Mouse (Mus musculus) ES-Bruce4 (cell line): ENCODE measurements around the gene Celf5. TPM values are rescaled to one million over a fixed set of nuclear protein-coding genes. Genes with fewer than 3 reads are reported as not detected.

Source experiments
- H3K27ac ChIP-seq: 2 replicates; pipeline ENCODE4 v1.5.1; 2012; ENCODE audit warnings: low read length, inconsistent platforms; ENCODE audit not compliant: insufficient read depth
- H3K27me3 ChIP-seq: 2 replicates; pipeline ENCODE4 v1.6.1; 2012; ENCODE audit warnings: mild to moderate bottlenecking, low read length, inconsistent platforms; ENCODE audit not compliant: control insufficient read depth, poor library complexity, insufficient read depth, severe bottlenecking
- H3K36me3 ChIP-seq: 2 replicates; pipeline ENCODE4 v1.6.1; 2012; ENCODE audit warnings: inconsistent platforms, mild to moderate bottlenecking, low read length, moderate library complexity; ENCODE audit not compliant: control insufficient read depth, poor library complexity, insufficient read depth, severe bottlenecking
- H3K4me1 ChIP-seq: one replicate; pipeline ENCODE4 v1.8.1; 2011; ENCODE audit warnings: low read length; ENCODE audit not compliant: control insufficient read depth, insufficient read depth
- H3K4me3 ChIP-seq: 2 replicates; pipeline ENCODE4 v1.5.1; 2011; ENCODE audit warnings: low read depth, mild to moderate bottlenecking, low read length
- H3K9ac ChIP-seq: 2 replicates; pipeline ENCODE4 v1.6.1; 2012; ENCODE audit warnings: low read depth, mild to moderate bottlenecking, inconsistent platforms; ENCODE audit not compliant: poor library complexity, severe bottlenecking
- H3K9me3 ChIP-seq: replicated peaks from 2 replicates; pipeline ENCODE4 v1.6.1; 2012; ENCODE audit warnings: mild to moderate bottlenecking, low read length, inconsistent platforms; ENCODE audit not compliant: control insufficient read depth, poor library complexity, insufficient read depth, severe bottlenecking
- CTCF ChIP-seq: IDR thresholded peaks from one replicate; pipeline ENCODE4 v1.8.1; 2011; ENCODE audit warnings: low read depth, low read length
- EP300 ChIP-seq: IDR thresholded peaks from 2 replicates; pipeline ENCODE4 v1.6.1; 2011; ENCODE audit warnings: low read depth, low read length; ENCODE audit not compliant: insufficient read depth
- POLR2A ChIP-seq: IDR thresholded peaks from one replicate; pipeline ENCODE4 v1.8.1; 2011; ENCODE audit warnings: low read length; ENCODE audit not compliant: insufficient read depth
- polyA plus RNA-seq: library from polyadenylated mRNA; stranded (reverse); fragments of >200 nt; gene quantifications from 2 replicates; pipeline ENCODE4 v1.2.4, GENCODE M21; 2011; ENCODE audit warnings: low read depth; ENCODE audit not compliant: missing spikeins, insufficient read depth, insufficient read length

Gene Celf5
- polyA plus RNA-seq, 1 experiment, result 27.5 TPM

- no peaks in the 10 kb centered on the region for H3K27me3 ChIP-seq
- no peak overlapping the region for H3K27ac ChIP-seq
- H3K9ac ChIP-seq, result no peak overlapping the region
- TF ChIP-seq CTCF (no peak), POLR2A (no peak), EP300 (no peak)
- no peaks in the 10 kb centered on the region for H3K36me3 ChIP-seq
- peaks cover 3% of the 10 kb centered on the region for H3K4me1 ChIP-seq
- no peaks in the 10 kb centered on the region for H3K9me3 ChIP-seq
- no peak overlapping the region for H3K4me3 ChIP-seq
These were observed 37.5 kb upstream of the Celf5 start for GRCm38 (mm10) chr10:81519978-81520365.

- Histone ChIP-seq H3K9me3 (no peaks in the 10 kb centered on the region), H3K4me3 (no peak overlapping the region), H3K36me3 (no peaks in the 10 kb centered on the region), H3K27ac (no peak overlapping the region), H3K27me3 (no peaks in the 10 kb centered on the region), H3K9ac (no peak overlapping the region), H3K4me1 (peaks cover 2% of the 10 kb centered on the region)
- no peak for TF ChIP-seq CTCF
- TF ChIP-seq POLR2A, result no peak
- TF ChIP-seq EP300, result no peak
These were observed 36.9 kb upstream of the Celf5 start for GRCm38 (mm10) chr10:81519227-81519977.

- no peak for TF ChIP-seq POLR2A
- TF ChIP-seq EP300, result no peak
- TF ChIP-seq CTCF, result peak; percentile 47
These were observed 36.0 kb upstream of the Celf5 start for GRCm38 (mm10) chr10:81518546-81518945.

GRCm38 (mm10) chr10:81517227-81517626 is 34.7 kb upstream of the Celf5 start:
- Histone ChIP-seq H3K4me1 (peaks cover 2% of the 10 kb centered on the region), H3K27ac (no peak overlapping the region), H3K9me3 (no peaks in the 10 kb centered on the region), H3K36me3 (no peaks in the 10 kb centered on the region), H3K4me3 (no peak overlapping the region), H3K27me3 (no peaks in the 10 kb centered on the region), H3K9ac (no peak overlapping the region)
- TF ChIP-seq POLR2A (no peak), CTCF (peak; percentile 0)

More at GRCm38 (mm10) chr10:81518546-81518945, 36.0 kb upstream of the Celf5 start:
- no peaks in the 10 kb centered on the region for H3K36me3 ChIP-seq
- no peaks in the 10 kb centered on the region for H3K27me3 ChIP-seq
- no peaks in the 10 kb centered on the region for H3K9me3 ChIP-seq
- no peak overlapping the region for H3K4me3 ChIP-seq
- H3K4me1 ChIP-seq, result peaks cover 2% of the 10 kb centered on the region
- H3K27ac ChIP-seq, result no peak overlapping the region
- H3K9ac ChIP-seq, result no peak overlapping the region

GRCm38 (mm10) chr10:81513798-81514197 is 31.3 kb upstream of the Celf5 start:
- H3K4me3 ChIP-seq, result no peak overlapping the region
- no peaks in the 10 kb centered on the region for H3K9me3 ChIP-seq
- no peak overlapping the region for H3K9ac ChIP-seq
- H3K27me3 ChIP-seq, result no peaks in the 10 kb centered on the region
- H3K36me3 ChIP-seq, result no peaks in the 10 kb centered on the region
- peaks cover 2% of the 10 kb centered on the region for H3K4me1 ChIP-seq
- H3K27ac ChIP-seq, result no peak overlapping the region
- TF ChIP-seq CTCF, result peak; percentile 17
- no peak for TF ChIP-seq POLR2A

GRCm38 (mm10) chr10:81510246-81510810 is 27.8 kb upstream of the Celf5 start:
- no peak overlapping the region for H3K4me3 ChIP-seq
- TF ChIP-seq CTCF (no peak), EP300 (no peak), POLR2A (no peak)
- peaks cover 3% of the 10 kb centered on the region for H3K4me1 ChIP-seq
- no peaks in the 10 kb centered on the region; the same call in 1 of the 2 replicates for H3K36me3 ChIP-seq
- H3K27me3 ChIP-seq, result no peaks in the 10 kb centered on the region
- H3K9me3 ChIP-seq, result no peaks in the 10 kb centered on the region
- H3K27ac ChIP-seq, result no peak overlapping the region
- H3K9ac ChIP-seq, result no peak overlapping the region
